Mouse (Mus musculus): ENCODE results near the gene Scgb1a1.
"Not testable (repeated sequence)": the region's sequence is repeated elsewhere in the genome, so short reads cannot be mapped to it uniquely, and the experiment has no call there.

Gene Scgb1a1

GRCm38 (mm10) chr19:9063831-9064230 lies 23.9 kb downstream of the Scgb1a1 start:
- no peak for DNase-seq

- no peak for DNase-seq
These were observed 24.9 kb downstream of the Scgb1a1 start for GRCm38 (mm10) chr19:9062822-9063221.

GRCm38 (mm10) chr19:9061221-9061893 lies 26.4 kb downstream of the Scgb1a1 start:
- no peak for DNase-seq

GRCm38 (mm10) chr19:9060103-9060502 lies 27.7 kb downstream of the Scgb1a1 start:
- no peak for DNase-seq

GRCm38 (mm10) chr19:9059391-9059790 lies 28.4 kb downstream of the Scgb1a1 start:
- DNase-seq, result no peak

- DNase-seq, result no peak
These were observed 28.8 kb downstream of the Scgb1a1 start for GRCm38 (mm10) chr19:9058944-9059343.

GRCm38 (mm10) chr19:9058331-9058884 lies 29.4 kb downstream of the Scgb1a1 start:
- no peak for DNase-seq

GRCm38 (mm10) chr19:9057679-9058078 lies 30.1 kb downstream of the Scgb1a1 start:
- DNase-seq, result no peak

- no peak for DNase-seq
These were observed 31.9 kb downstream of the Scgb1a1 start for GRCm38 (mm10) chr19:9055703-9056355.

- DNase-seq, result no peak
These were observed 32.6 kb downstream of the Scgb1a1 start for GRCm38 (mm10) chr19:9055153-9055552.

GRCm38 (mm10) chr19:9052803-9053431 lies 34.8 kb downstream of the Scgb1a1 start:
- no peak for DNase-seq

GRCm38 (mm10) chr19:9051985-9052384 lies 35.8 kb downstream of the Scgb1a1 start:
- not testable (repeated sequence) for DNase-seq

GRCm38 (mm10) chr19:9050294-9051229 lies 37.2 kb downstream of the Scgb1a1 start:
- no peak for DNase-seq

GRCm38 (mm10) chr19:9048981-9049687 lies 38.6 kb downstream of the Scgb1a1 start:
- no peak for DNase-seq

- no peak for DNase-seq
These were observed 39.8 kb downstream of the Scgb1a1 start for GRCm38 (mm10) chr19:9047946-9048387.

GRCm38 (mm10) chr19:9047207-9047945 lies 40.4 kb downstream of the Scgb1a1 start:
- no peak for DNase-seq

GRCm38 (mm10) chr19:9044291-9044690 lies 43.5 kb downstream of the Scgb1a1 start:
- DNase-seq, result no peak

GRCm38 (mm10) chr19:9043123-9043522 lies 44.6 kb downstream of the Scgb1a1 start:
- no peak for DNase-seq

- DNase-seq, result no peak
These were observed 46.7 kb downstream of the Scgb1a1 start for GRCm38 (mm10) chr19:9041074-9041473.

GRCm38 (mm10) chr19:9040649-9041048 lies 47.1 kb downstream of the Scgb1a1 start:
- no peak for DNase-seq

- DNase-seq, result no peak
These were observed 47.8 kb downstream of the Scgb1a1 start for GRCm38 (mm10) chr19:9039928-9040327.
